Mouse (Mus musculus) left cerebral cortex, adult 11 months (tissue): ENCODE data around the gene Pdcd11.

Source experiments
- DNase-seq: peaks from one replicate; pipeline ENCODE4 v3.0.0; 2022; ENCODE audit warnings: low spot score

Pdcd11 gene

DNA sequence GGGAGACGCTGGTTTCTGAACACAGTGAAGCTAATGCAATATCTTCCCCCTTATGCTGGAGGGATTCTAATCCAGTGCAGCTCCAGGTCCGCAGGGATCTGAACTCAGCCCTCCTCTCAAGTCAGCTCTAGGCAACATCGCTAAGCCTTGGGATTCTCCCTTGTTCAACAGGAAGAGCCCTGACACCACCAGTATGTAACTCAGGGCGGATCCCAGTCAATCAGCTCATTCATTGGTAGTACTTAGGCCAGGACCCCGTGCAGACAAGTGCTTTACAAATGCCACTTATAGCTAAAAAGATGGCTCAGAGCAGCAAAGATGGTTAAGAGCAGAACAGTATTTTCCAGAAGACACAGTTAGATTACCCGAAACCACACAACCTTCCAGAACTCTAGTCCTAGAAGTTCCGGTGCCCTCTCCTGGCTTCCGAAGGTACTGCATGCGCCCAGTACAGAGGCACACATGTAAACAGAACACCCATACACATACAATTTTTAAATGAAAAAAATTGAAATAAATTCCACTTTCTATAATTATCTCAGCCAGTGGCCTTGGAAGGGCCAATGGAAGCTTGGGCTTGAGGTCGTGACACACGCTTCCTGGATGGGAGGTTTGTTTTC lies 78.3 kb downstream of the Pdcd11 start:
- DNase-seq = peak; percentile 76

DNA sequence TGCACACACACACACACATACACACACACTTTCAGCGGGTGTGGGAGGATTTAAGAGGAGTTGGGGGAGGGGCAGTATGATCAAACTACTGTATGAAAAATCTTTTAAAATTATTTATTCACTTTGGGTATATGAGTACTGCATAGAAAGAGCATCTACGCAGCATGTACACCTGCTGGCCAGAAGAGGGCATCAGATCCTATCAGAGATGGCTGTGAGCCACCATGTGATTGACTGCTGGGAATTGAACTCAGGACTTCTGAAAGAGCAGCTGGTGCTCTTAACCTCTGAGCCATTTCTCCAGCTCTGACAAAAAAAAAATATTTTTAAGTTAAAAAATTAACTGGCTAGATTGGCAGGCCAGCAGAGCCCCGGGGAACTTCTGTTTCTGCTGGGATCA lies 83.9 kb downstream of the Pdcd11 start:
- no peak for DNase-seq

DNA sequence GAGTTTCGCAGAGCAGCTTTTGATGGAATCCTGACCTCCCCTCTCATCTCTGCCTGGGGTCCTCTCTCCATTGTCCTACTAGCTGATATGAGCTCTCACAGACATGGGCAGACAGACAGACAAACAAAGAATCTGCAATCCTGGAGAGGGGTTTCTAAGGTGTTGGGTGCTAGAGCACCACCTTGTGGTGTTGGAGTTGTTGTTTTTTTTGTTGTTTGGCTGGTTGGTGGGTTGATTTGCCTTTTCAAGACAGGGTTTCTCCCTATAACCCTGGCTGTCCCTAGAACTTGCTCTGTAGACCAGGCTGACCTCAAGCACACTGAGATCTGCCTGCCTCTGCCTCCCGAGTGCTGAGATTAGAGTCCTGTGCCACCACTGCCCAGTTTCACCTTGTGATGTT lies 84.9 kb downstream of the Pdcd11 start:
- DNase-seq = no peak

DNA sequence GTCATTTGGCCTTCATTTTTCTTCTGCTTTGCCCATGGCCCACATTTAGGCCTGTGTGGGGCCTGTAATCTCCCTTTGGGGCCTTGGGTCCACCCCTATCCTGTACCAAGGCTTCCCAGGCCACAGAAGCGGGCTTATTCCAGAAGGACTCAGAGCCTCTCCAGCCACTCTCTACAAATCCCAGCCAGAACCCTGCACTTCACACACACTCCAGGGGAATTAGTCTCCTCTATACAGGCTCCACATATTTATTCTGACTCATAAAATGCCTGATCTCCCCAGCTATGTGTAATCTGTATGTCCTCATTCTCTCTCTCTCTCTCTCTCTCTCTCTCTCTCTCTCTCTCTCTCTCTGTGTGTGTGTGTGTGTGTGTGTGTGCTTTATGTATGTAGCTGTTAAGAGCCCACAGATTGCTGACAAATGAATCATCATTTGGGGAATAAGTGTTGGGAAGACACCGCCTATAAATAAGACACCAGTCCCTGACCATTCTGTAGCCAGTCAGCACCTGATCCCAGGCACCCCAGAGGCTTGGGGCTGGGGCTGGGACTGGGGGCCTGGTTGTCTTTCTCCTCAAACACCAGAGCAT lies 86.4 kb downstream of the Pdcd11 start:
- no peak for DNase-seq

DNA sequence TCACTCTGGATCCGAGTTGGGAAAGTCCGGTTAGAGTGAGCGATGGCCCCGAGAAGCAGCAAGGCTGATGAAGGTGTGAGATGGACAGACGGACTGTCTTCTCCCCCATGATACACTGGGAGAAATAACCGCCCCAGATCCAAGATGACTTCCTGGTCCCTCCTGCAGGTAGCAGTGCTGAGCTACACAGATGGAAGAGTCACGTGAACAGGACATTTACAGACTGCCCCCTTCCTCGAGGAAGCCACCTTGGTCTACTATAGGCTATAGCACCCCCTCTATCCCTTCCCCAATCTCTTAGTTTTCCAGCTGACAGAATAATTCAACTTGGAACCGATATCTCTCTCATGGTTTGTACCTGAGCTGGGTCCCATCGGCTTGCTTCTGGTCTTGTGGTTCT lies 87.4 kb downstream of the Pdcd11 start:
- DNase-seq = no peak

DNA sequence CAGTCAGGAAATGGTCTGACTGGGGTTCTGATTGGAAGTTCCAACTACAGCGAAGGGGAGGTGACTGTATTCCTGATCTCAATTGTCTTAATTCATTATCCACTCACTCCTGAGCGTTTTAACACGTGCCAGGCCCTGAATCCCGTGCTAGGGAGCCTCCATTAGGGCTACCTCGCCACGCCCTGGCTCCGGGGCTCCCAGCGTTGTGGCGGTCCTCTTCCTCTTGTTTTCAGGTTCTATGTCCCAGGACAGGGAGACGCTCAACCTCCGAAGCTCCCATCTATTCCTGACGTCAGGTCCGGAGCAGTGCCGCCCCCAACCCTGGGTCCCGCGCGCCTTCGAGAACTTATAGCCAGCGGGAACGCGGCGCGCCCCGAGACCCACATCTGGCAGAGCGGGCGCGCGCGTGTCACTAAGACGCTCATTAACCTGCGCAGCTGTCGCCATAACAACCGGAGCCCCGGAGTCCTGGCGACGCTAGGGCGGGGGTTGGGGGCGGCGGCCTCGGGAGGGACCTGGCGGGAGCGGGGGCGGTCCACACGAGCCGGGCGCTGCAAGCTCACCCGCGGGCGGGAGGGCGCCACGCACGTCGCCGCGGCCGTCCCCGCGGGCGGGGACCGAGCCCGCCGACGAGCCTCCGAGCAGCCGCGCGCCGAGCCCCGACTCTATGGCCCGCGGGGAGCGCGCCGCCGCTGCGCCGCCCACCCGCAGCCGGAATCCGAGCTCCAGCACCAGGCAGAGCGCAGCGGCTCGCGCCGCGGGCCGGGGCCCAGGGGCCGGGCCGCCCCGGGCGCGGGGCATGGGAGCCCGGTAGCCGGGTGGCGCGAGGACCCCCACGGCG lies 88.1 kb downstream of the Pdcd11 start, which contains the start of gene Neurl1a:
TSS of gene Neurl1a (plus strand) at position 390 of the 841 bp plus-strand sequence.
- peak; percentile 53 for DNase-seq

DNA sequence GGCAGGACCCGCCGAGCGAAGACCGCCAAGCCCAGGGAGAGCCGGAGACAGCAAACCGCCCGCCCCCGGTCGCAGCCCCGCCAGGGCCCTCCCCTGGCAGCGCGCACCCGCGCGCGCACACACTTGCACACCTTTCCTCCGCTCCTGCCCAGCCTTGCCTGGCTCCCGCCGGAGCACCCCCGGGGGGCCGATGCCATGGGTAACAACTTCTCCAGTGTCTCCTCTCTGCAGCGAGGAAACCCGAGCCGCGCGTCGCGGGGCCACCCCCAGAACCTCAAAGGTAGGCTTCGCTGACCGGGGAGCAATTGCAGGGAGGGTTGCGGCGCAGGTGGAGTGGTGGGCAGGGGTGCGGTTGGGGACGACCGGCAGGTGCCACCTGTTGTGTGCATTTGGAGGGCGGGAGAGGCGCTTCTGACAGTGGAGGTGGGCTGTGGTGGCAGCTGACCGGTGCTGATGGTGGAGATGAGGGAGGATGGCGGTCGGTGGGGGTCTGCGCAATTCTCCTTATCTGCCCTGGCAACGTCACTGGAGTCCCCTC lies 88.8 kb downstream of the Pdcd11 start:
- DNase-seq = peak; percentile 25

DNA sequence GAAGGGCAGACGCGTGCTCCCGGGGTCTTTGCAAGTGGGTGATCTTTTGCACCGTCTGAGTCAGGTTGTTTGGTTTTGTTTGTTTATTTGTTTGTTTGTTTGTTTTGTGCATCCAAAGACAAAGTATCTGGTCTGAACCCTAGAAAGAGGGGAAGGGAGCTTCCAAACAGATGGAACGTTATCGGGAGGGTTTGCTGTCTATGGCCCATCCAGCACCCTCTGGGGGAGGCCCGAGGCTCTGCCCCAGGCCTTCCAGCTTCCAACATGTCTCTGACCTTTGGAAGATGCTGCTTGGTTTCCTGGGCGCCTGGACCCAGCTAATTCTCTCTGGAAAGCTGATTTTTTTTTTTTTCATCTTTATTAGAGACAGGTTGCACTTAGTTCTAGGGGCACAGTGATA lies 89.4 kb downstream of the Pdcd11 start:
- no peak for DNase-seq
